Mouse (Mus musculus) liver, embryonic 16.5 days (tissue): ENCODE results near the gene Fadd. TPM values are rescaled to one million over a fixed set of nuclear protein-coding genes. Genes with fewer than 3 reads are reported as not detected.

ENCODE experiments used
- ATAC-seq: fragments of 200-750 bp; cut with Nextera tagmentation; 2 replicates; pipeline ENCODE4 v1.8.0; 2017; ENCODE audit warnings: low read depth, mild to moderate bottlenecking, moderate number of reproducible peaks, moderate library complexity
- H3K27ac ChIP-seq: fragments of 300-500 bp; sonication (generic); 2 replicates; pipeline ENCODE4 v1.5.1; 2014; ENCODE audit warnings: mild to moderate bottlenecking, low read length
- H3K27me3 ChIP-seq: fragments of 300-500 bp; sonication (generic); 2 replicates; pipeline ENCODE4 v1.6.1; 2014; ENCODE audit warnings: low read depth, low read length, mixed read lengths; ENCODE audit not compliant: control insufficient read depth, insufficient read depth
- H3K36me3 ChIP-seq: fragments of 300-500 bp; sonication (generic); 2 replicates; pipeline ENCODE4 v1.6.1; 2014; ENCODE audit warnings: mild to moderate bottlenecking; ENCODE audit not compliant: control insufficient read depth, insufficient read depth
- H3K4me1 ChIP-seq: fragments of 300-500 bp; sonication (generic); 2 replicates; pipeline ENCODE4 v1.6.1; 2014; ENCODE audit warnings: low read depth, low read length, mixed read lengths; ENCODE audit not compliant: control insufficient read depth
- H3K4me2 ChIP-seq: fragments of 300-500 bp; sonication (generic); 2 replicates; pipeline ENCODE4 v1.6.1; 2014; ENCODE audit warnings: low read depth, low read length, mixed read lengths
- H3K4me3 ChIP-seq: fragments of 300-500 bp; sonication (generic); 2 replicates; pipeline ENCODE4 v1.5.1; 2014; ENCODE audit warnings: low read depth, mild to moderate bottlenecking, low read length
- H3K9ac ChIP-seq: fragments of 300-500 bp; sonication (generic); 2 replicates; pipeline ENCODE4 v1.6.1; 2014; ENCODE audit warnings: low read depth, low read length
- H3K9me3 ChIP-seq: fragments of 300-500 bp; sonication (generic); replicated peaks from 2 replicates; pipeline ENCODE4 v1.6.1; 2016; ENCODE audit warnings: low read length; ENCODE audit not compliant: control insufficient read depth
- WGBS: fragments of 180-500 bp; shearing (Covaris S2); extraction: QIAGEN DNeasy Blood & Tissue Kit; methylation state at CpG from one replicate; pipeline ENCODE4 v1.1.7; 2014; ENCODE audit not compliant: insufficient replicate concordance; 5-methylcytosine and 5-hydroxymethylcytosine counted together
- polyA plus RNA-seq: library from polyadenylated mRNA; unstranded; fragments of >200 nt; fragmentation: Nextera tagmentation; extraction: Ambion mirVana; gene quantifications from 2 replicates; pipeline ENCODE4 v1.2.1, GENCODE M21; 2015

The Fadd gene
- polyA plus RNA-seq, 1 experiment from 2014 or later = 3.8 TPM

- Histone ChIP-seq H3K27ac (no peak overlapping the region), H3K27me3 (no peaks in the 10 kb centered on the region), H3K4me2 (no peak overlapping the region), H3K9me3 (no peaks in the 10 kb centered on the region), H3K36me3 (no peaks in the 10 kb centered on the region), H3K4me1 (no peaks in the 10 kb centered on the region), H3K4me3 (no peak overlapping the region), H3K9ac (no peak overlapping the region)
- 41% methylated on average over 4 of the region's 4 CpGs for WGBS
- no peak for ATAC-seq
These were observed 30.6 kb upstream of the Fadd start for GRCm38 (mm10) chr7:144612829-144613228.

GRCm38 (mm10) chr7:144612351-144612750 lies 30.1 kb upstream of the Fadd start:
- Histone ChIP-seq H3K4me3 (no peak overlapping the region), H3K9ac (no peak overlapping the region), H3K27ac (no peak overlapping the region), H3K9me3 (no peaks in the 10 kb centered on the region), H3K36me3 (no peaks in the 10 kb centered on the region), H3K4me1 (no peaks in the 10 kb centered on the region), H3K4me2 (no peak overlapping the region), H3K27me3 (no peaks in the 10 kb centered on the region)
- ATAC-seq = no peak
- WGBS = 51% methylated on average over 4 of the region's 4 CpGs

GRCm38 (mm10) chr7:144611595-144611994 lies 29.3 kb upstream of the Fadd start:
- H3K4me1 ChIP-seq = no peaks in the 10 kb centered on the region
- H3K9ac ChIP-seq = no peak overlapping the region
- no peak overlapping the region for H3K4me2 ChIP-seq
- no peak for ATAC-seq
- no peaks in the 10 kb centered on the region for H3K27me3 ChIP-seq
- 66% methylated on average over 16 of the region's 16 CpGs for WGBS
- H3K27ac ChIP-seq = no peak overlapping the region
- no peaks in the 10 kb centered on the region for H3K9me3 ChIP-seq
- no peaks in the 10 kb centered on the region for H3K36me3 ChIP-seq
- H3K4me3 ChIP-seq = no peak overlapping the region

GRCm38 (mm10) chr7:144609568-144609967 lies 27.3 kb upstream of the Fadd start:
- no peak overlapping the region for H3K9ac ChIP-seq
- H3K27ac ChIP-seq = no peak overlapping the region
- WGBS = 62% methylated on average over 7 of the region's 7 CpGs
- ATAC-seq = no peak
- no peaks in the 10 kb centered on the region for H3K36me3 ChIP-seq
- H3K4me2 ChIP-seq = no peak overlapping the region
- H3K9me3 ChIP-seq = no peaks in the 10 kb centered on the region
- no peaks in the 10 kb centered on the region for H3K4me1 ChIP-seq
- H3K4me3 ChIP-seq = no peak overlapping the region
- no peaks in the 10 kb centered on the region for H3K27me3 ChIP-seq

GRCm38 (mm10) chr7:144607862-144608261 lies 25.6 kb upstream of the Fadd start:
- 78% methylated on average over 15 of the region's 15 CpGs for WGBS
- no peak for ATAC-seq

GRCm38 (mm10) chr7:144604735-144605134 lies 22.5 kb upstream of the Fadd start:
- Histone ChIP-seq H3K4me1 (no peaks in the 10 kb centered on the region), H3K27ac (no peak overlapping the region), H3K36me3 (no peaks in the 10 kb centered on the region), H3K4me2 (no peak overlapping the region), H3K27me3 (no peaks in the 10 kb centered on the region), H3K4me3 (no peak overlapping the region), H3K9ac (no peak overlapping the region), H3K9me3 (no peaks in the 10 kb centered on the region)
- WGBS = 43% methylated on average over 4 of the region's 4 CpGs
- no peak for ATAC-seq

More at GRCm38 (mm10) chr7:144607862-144608261, 25.6 kb upstream of the Fadd start:
- no peak overlapping the region for H3K9ac ChIP-seq
- H3K4me3 ChIP-seq = no peak overlapping the region
- H3K4me1 ChIP-seq = no peaks in the 10 kb centered on the region
- H3K9me3 ChIP-seq = no peaks in the 10 kb centered on the region
- H3K27me3 ChIP-seq = no peaks in the 10 kb centered on the region
- no peaks in the 10 kb centered on the region for H3K36me3 ChIP-seq
- H3K4me2 ChIP-seq = no peak overlapping the region
- no peak overlapping the region for H3K27ac ChIP-seq

- Histone ChIP-seq H3K27me3 (no peaks in the 10 kb centered on the region), H3K36me3 (no peaks in the 10 kb centered on the region), H3K9ac (no peak overlapping the region), H3K4me3 (no peak overlapping the region), H3K4me1 (no peaks in the 10 kb centered on the region), H3K9me3 (no peaks in the 10 kb centered on the region), H3K27ac (no peak overlapping the region), H3K4me2 (no peak overlapping the region)
- 82% methylated on average over 2 of the region's 2 CpGs for WGBS
- ATAC-seq = no peak
These were observed 22.0 kb upstream of the Fadd start for GRCm38 (mm10) chr7:144604291-144604690.

GRCm38 (mm10) chr7:144600333-144600900 lies 18.2 kb upstream of the Fadd start:
- no peak overlapping the region for H3K4me2 ChIP-seq
- H3K27me3 ChIP-seq = no peaks in the 10 kb centered on the region
- WGBS = 66% methylated on average over 6 of the region's 6 CpGs
- no peak overlapping the region for H3K27ac ChIP-seq
- H3K9me3 ChIP-seq = no peaks in the 10 kb centered on the region
- no peak overlapping the region for H3K9ac ChIP-seq
- no peak for ATAC-seq
- H3K4me3 ChIP-seq = no peak overlapping the region
- no peaks in the 10 kb centered on the region for H3K36me3 ChIP-seq
- no peaks in the 10 kb centered on the region for H3K4me1 ChIP-seq

- no peak for ATAC-seq
- no peaks in the 10 kb centered on the region for H3K36me3 ChIP-seq
- H3K27me3 ChIP-seq = no peaks in the 10 kb centered on the region
- no peak overlapping the region for H3K4me3 ChIP-seq
- no peak overlapping the region for H3K4me2 ChIP-seq
- no peaks in the 10 kb centered on the region for H3K4me1 ChIP-seq
- WGBS = 62% methylated on average over 3 of the region's 3 CpGs
- H3K9ac ChIP-seq = no peak overlapping the region
- H3K27ac ChIP-seq = no peak overlapping the region
- no peaks in the 10 kb centered on the region for H3K9me3 ChIP-seq
These were observed 7.2 kb upstream of the Fadd start for GRCm38 (mm10) chr7:144589508-144589907.
